Mouse (Mus musculus) adrenal gland, postnatal 14 days (tissue): ENCODE results near the gene H2-D1. TPM values are rescaled to one million over a fixed set of nuclear protein-coding genes. Genes with fewer than 3 reads are reported as not detected.
"Not testable (repeated sequence)": the region's sequence is repeated elsewhere in the genome, so short reads cannot be mapped to it uniquely, and the experiment has no call there.

Experiments used
- DNase-seq: peaks from one replicate; pipeline ENCODE4 v3.0.0; 2021; ENCODE audit warnings: mixed read lengths
- long read RNA-seq, 2 experiments: library from polyadenylated mRNA; stranded (forward); transcript quantifications; one replicate each; pipeline ENCODE4 v2.0.0; 2021
- total RNA-seq: library from RNA; stranded (reverse); gene quantifications from 2 replicates; pipeline ENCODE4 v1.2.3, GENCODE M21; 2021

H2-D1 gene
- 93.3 and 154 TPM in 2 replicates for total RNA-seq
- long read RNA-seq, experiment 1, transcript H2-D1-202 (8 exons, 2,102 nt) = major isoform, 286 of 396 reads
- long read RNA-seq, experiment 1, partial matches to known transcripts = 56 of 396 reads
- long read RNA-seq, experiment 1, other reads (novel, unspliced or antisense) = 54 of 396 reads
- long read RNA-seq, experiment 2, transcript H2-D1-202 (8 exons, 2,102 nt) = major isoform, 228 of 304 reads
- long read RNA-seq, experiment 2, partial matches to known transcripts = 29 of 304 reads
- long read RNA-seq, experiment 2, other reads (novel, unspliced or antisense) = 47 of 304 reads

DNA sequence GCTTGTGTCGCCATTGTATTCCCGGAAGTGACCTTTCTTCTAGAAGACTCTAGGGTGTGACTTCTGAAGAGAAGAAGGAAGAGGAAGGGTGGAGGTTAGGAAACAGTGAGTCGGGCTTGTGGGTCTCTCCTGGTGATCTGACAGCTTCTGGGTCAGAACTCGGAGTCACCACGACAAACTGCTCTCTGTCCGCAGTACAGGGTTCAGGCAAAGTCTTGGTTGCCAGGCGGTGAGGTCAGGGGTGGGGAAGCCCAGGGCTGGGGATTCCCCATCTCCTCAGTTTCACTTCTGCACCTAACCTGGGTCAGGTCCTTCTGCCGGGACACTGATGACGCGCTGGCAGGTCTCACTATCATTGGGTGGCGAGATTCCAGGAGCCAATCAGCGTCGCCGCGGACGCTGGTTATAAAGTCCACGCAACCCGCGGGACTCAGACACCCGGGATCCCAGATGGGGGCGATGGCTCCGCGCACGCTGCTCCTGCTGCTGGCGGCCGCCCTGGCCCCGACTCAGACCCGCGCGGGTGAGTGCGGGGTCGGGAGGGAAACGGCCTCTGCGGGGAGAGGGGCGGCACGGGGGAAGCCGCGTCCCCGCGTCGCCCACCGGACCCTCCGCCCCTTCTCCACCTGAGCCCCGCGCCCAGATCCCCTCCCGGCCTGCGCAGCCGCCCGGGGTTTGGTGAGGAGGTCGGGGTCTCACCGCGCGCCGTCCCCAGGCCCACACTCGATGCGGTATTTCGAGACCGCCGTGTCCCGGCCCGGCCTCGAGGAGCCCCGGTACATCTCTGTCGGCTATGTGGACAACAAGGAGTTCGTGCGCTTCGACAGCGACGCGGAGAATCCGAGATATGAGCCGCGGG, at the start of gene H2-D1:
H2-D1 (plus strand) TSS at position 67 of the 859 bp plus-strand sequence.
- peak; percentile 100 for DNase-seq

DNA sequence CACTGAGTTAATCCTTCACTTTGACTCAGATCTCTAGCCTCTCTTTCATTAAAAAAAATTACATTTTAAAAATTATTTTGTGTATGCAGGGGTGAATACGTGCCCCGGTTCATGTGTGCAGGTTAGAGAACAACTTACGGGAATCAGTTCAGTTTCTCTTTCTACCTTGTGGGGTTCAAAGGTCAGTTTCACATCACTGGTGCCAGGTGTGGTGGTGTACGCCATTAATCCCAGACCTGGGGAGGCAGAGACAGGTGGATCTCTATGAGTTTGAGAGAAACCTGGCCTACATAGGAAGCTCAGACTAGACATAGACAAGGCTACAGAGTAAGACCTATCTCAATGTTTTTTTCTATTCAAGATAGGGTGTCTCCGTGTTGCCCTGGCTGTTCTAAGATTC, 49.5 kb upstream of the H2-D1 start:
- DNase-seq = no peak

DNA sequence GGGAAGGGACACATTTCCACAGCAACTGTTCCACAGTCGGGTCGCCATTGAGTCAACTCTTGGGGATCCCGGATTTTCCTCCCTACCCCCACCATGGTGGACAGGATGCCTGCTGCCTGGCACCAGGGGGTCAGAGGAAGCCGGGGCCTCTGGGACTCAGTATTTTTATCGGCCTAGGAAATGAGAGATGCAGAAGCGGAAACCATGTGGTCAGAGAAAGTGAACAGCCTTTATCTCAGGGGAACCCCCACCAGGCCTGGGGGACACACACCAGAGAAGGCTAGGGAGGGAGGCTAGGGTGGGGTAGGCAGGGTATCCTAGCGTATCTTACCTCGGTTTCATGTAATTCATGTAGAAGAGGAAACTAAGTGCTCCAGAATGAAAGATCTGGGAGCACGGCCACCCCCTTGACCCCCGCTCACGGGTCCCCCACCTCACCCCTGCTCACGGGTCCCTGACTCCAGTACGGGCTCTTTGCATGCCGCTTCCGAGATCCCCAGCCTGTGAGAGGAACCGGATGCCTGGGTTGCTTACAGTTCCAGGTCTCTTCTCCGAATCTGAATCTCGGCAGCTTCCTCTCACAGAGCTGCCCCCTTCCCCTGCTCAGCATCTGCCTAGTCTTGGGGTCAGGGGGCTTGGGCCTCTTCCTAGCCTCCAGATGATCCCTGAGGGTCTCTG, 43.9 kb upstream of the H2-D1 start:
- DNase-seq = peak; percentile 71

DNA sequence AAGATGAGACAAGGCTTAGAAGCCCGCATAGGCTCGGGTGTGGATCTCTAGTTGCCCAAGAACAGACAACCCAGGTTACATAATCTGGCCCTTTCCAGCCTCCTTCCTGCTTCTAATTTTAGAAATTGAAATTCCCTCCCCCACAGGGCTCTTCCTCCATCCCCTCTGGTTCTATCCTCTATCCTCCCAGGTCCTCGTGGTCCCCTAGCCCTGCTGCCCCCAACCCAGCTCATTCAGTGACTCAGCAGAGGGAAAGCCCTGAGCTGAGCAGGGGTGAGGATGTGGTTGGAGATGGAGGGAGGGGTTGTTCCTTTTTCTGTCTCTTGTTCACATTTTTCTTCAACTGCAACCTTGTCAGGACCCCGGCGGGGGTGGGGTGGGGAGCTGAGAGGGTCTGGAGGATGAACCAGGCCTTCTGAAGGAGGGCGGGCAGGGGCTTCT, 42.9 kb upstream of the H2-D1 start:
- no peak for DNase-seq

DNA sequence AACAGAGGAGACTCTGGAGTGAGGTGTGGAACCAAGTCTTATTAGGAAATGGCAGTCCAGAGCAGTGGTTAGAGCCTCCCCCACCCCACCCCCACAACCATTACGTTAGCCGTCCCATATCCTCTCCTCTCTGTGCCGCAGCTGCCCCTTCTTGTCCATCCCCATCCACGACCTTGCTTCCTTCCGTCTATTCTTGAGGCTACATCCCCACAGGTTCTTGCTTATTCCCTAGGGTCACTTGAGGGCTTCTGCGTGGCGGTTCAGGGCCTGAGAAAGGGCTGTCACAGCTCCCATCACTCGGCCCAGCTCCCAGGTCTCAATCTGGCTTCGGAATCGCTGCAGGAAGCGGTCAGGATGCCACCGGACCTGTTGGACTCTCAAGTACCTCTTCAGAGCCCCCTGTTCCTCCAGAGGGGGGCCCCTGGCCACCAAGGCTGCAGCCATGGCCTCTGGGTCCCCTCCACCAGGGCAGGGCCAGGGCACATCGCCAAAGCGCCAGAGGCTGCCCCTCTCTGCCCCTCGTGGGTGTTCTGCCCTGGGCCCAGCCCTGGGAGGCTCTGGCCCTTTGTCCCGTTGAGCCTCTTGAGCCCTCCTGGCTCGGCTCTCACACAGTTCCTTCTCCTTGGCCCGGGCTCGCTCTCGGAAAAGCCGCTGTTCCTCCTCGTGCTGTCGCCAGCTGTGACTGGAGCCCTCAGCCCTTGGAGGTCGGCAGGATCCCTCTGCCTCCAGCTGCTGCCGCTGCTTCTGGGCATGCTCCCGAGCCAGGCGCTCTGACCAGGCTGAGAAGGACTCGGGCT, 42.2 kb upstream of the H2-D1 start, which contains the start of gene Gm16181:
Gm16181 (plus strand) TSS at position 679 of the 797 bp plus-strand sequence.
- no peak for DNase-seq

DNA sequence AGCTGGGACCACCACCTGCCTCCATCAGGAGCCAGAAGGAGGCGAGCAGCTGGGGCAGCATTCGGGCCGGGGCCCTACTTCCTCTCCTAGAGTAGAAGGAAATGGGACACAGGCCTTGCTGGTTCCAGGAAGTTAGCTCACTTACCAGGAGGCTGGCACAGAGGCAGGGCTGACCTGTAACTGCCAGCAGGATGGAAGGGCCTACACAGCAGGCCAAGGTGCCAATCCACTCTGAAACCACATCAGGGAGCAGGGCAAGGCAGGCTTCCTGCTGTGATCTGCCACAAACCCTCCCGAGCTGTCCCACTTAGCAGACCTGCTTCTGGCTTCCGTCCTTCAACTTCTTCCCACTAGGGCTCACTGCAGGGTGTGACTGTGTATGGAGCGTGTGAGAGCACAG, 40.2 kb upstream of the H2-D1 start:
- no peak for DNase-seq

DNA sequence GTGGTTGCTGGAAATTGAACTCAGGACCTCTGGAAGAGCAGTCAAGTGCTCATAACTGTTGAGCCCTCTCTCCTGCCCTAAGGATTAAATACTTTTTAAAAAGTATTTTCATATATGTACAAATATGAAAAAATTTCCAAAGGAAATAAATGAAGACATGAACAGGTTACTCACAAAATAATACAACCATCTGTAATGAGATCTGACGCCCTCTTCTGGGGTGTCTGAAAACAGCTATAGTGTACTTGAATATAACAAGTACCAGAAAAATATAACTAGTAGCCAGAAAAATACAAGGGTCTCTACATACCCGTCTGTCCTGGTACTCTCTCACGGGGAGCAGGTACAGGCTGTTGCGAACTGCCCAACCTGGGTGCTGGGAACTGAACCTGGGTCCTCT, 37.9 kb upstream of the H2-D1 start:
- no peak for DNase-seq

DNA sequence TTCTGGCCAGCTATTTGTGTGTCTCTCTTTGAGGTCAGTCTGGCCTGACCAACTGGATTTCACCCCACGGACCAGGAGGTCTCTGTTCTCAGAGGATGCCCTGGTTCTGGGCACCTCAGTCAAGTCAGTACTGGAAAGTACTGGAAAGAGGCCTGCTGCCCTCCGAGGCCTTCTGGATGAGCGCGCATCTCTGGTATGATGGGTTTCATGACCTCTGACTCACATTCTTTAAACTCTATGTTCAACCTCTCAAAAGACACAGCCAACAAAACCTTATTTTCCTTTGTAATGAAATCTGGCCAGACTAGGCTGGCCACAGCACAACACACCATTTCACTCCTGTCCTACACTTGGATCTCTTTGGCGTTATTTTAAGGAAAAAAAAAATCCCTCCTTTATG, 37.1 kb upstream of the H2-D1 start:
- no peak for DNase-seq

DNA sequence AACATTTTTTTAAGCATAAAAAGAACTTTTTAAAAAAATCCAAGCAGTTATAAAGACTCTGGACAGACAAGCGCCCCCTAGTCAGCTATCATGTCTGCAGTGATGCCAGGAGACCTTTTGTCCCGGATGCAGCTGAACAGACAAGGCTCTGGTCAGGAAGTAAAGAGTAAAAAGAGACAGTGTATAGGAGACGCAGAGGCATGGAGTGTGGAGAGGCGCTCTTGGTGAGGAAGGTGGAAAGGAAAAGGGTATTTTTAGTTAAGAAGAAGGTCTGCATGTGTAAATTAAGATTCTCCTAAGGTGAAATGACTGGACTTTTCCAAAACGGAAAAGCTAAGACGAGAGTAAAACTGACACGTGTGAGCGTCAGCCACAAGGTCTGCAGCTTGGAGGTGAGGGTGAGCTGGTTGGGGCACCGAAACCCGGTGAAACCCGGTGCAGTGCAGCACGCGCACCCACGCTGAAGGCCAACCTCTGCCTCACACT, 35.9 kb upstream of the H2-D1 start:
- peak; percentile 53 for DNase-seq

DNA sequence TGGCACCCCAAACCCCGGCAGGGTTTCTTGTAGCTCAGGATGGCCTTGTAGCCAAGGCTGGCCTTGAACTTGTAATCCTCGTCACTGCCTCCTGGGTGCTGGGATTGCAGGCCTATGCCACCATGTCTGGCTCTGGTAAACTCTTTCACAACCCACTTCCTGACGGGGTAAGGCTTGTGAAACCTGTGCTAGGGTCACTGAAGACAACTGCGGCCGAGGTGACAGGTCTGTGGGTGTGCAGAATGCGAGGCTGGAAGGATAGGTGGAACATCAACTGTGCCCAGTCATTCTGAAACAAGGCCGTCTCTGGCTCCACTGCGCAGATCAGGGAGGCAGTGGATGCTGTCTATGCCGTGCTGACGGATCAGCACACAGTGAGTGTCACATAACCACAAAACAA, 31.5 kb upstream of the H2-D1 start:
- peak; percentile 57 for DNase-seq

DNA sequence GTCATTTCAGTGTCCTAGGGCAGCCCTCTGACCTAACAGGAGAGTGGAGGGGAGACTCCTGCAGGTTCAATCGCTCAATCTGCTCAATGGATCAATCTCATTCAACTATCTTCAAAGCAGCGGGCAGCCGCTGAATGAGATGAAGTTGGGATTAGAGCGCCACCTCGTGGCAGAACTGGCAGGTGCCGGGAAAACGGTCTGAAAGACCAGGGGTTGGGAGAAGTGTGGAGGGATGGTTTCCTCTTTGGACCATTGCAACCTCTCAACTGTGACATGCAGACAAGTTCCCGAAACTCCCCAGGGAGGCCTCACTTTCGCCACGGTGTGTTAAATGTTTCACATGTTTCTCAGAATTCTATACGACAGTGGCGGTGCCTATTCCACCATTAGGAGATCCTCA, 30.5 kb upstream of the H2-D1 start:
- DNase-seq = peak; percentile 93

DNA sequence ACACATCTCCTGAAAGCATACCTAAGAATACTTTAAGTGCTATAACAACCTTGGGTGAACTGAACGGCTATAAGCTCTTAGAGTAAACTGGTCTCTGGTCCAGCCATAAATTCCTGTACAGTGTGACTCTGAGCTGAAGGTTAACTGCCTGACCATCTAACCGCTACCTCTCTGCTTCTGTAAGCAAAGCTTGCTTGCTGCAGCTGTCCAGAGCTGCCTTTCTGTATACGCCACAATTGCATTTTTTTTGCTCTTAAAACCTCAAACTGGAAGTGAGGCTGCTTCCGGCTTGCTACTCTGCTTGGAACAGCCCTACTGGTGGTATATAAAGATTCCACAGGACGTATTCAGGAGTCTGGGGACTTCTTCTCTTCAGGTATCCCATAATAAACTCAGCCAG, 29.9 kb upstream of the H2-D1 start:
- no peak for DNase-seq

DNA sequence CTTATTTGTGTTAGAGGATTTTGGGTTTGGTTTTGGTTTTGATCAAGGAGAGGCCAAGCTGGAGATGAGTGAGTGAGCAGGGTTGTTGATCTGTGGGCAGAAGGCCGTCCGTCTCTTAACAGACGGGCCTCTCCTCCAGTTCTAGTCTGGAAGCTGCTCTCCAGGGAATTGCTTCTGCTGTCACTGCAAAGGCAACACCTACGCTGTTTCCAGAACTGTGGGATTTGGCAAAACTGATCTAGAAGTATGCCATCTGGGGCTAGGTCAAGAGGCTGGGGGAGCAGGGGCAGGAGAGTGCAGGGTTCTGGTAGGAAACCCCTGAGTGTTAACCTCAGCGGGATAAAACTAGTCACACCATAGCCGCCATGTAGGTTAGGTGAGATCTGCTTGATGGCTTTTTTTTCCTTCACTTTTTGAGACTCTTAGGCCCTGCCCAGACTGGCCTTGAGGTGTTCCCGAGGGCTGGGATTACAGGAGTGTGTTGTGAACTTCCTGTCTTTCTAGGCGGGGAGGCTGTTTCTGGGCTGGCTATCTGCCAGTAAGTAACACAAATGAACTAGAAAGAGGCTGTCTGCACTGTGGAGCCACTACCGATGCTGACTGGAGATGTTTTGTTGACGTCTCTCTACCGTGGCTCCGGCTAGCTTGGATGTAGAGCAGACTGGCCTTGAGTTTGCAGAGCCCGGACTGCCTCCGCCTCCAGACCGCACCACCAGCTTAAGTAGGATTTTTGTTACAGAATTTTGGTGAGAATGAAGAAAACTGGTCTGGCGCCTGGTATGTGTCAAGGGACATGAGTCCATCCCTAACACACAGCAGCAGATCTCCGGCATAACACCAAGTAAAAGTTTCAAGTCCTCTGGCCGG, 29.2 kb upstream of the H2-D1 start, which contains the start of gene Atp6v1g2:
Atp6v1g2 (plus strand) TSS at position 547 of the 867 bp plus-strand sequence.
- peak; percentile 53 for DNase-seq

DNA sequence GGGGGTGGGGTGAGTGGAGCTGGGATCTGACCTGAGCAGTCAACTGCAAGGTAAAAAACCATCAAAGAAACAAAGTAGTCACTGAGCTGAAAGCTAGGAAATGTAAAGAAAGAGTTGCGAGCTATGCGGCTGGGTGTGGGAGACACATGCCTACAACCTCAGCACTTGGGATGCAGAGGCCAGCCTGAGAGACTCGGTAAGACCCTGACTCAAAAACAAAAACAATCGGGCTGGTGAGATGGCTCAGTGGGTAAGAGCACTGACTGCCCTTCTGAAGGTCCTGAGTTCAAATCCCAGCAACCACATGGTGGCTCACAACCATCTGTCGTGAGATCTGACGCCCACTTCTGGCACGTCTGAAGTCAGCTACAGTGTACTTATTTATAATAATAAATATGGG, 28.4 kb upstream of the H2-D1 start:
- not testable (repeated sequence) for DNase-seq

DNA sequence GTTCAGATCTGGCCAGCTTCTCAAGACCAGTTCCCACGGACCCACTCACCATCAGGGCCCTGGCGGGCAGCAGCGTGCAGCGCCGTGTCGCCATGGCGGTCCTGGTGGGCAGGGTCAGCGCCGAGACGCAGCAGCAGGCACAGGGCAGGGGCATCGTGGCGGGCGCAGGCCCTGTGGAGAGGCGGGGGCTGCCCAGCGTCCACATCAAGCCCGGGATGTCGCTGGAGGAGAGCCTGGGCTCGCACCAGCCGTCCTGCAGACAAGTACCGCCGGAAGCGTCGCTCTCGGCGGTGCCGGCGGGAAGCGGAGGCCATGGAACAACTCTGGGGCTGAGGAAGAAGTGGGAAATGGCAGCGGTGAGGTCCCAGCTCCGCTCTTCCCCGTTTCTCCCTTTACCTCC, 27.6 kb upstream of the H2-D1 start:
- peak; percentile 67 for DNase-seq

DNA sequence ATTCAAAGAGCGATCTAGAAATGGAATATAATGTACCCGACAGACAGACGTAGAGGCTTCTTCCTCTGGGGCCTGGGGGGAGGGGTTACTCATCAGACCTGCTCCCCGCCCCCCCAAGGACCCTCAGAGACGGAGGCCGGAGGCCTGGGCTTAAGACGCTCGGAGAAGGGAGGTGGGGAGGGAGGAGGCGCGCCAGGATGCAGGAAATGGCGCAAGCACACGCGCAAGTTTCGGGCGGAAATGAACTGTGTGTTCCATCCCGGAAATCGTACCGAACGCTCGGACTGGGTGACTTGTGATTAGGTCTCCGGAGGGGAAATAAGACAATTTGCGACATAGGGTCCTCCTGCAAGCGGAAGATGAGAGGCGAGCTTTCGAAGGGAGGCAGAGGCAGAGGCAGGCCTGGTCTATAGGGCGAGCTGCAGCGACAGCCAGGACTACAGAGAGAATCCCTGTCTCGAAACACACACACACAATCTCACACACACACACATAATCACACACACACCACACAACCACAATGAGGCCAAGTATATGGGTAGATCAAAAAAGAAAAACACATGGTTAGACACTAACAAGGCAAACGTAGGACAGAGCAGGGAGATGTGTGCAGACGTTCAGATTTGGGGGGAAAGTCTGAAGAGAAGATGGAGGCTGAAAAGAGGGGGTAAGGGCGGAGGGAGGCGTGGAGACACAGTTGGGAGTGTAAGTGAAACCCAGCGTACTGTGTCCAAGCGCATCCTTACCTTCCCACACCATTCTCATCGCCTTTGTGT, 26.7 kb upstream of the H2-D1 start, which contains the start of gene Nfkbil1:
Nfkbil1 (minus strand) TSS at position 179 of the 776 bp plus-strand sequence.
- peak; percentile 95 for DNase-seq

DNA sequence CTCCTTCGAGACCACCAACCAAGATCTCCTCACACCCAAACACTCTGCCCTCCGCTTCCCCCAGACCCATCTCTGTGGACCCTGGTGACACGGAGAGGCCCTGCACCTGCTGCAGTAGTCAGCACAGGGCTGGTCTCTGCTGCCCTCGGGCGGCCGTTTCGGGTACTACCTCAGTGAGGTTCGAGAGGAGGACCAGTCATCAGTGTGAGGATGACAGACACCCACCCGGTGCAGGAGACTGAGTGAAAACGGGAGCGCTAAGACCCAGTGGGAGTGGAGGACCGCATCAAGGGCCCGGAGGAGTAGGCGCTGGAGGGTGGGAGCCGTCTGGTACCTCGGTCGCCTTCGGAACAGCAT, 26.2 kb upstream of the H2-D1 start:
- peak; percentile 98 for DNase-seq

DNA sequence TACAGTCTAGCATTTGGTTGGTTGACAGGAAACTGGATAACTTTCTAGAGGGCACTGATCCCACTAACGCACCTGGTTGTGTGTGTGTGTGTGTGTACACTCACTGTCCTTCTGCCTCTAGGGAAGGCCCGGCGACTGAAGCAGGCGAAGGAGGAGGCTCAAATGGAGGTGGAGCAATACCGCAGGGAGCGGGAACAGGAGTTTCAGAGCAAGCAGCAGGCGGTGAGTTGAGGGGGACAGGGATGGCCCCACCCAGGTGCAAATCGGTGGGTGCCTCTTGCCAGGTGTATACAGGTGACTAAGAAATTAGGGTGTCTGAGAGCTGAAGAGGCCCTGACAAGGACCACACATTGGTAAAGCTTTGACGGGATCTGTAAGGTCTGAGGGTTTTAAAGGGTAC, 25.5 kb upstream of the H2-D1 start:
- DNase-seq = no peak

DNA sequence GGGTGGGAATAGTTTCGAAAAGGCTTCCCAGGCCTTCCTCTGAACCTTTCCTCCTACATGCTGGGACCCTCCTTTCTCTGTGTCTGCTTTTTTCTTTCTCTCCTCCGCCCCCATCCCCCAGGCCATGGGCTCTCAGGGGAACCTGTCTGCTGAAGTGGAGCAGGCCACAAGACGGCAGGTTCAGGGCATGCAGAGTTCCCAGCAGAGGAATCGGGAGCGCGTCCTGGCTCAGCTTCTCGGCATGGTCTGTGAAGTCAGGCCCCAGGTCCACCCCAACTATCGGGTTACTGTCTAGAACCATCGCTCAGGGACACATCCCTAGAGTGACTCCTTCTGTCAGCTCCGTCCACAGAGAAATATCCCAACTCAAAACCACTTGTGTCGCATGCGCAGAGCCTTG, 25.0 kb upstream of the H2-D1 start:
- no peak for DNase-seq

DNA sequence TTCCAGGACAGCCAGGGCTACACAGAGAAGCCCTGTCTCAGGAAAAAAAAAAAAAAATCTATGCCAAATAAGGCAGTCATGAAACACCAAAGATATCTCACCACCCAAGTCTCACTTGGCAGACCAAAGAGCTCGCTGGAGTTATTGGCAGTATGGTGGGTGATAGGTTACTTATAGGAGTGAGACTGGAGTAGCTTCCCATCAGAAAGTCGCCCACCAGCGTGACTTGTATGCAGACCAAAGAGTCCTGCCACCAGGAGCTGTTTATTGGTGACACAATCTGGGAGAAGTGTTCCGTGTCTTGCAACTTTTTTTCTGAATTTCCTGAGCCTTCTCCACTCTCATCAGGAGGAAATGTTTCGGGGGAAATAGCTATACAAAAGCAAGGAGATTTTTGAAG, 22.8 kb upstream of the H2-D1 start:
- DNase-seq = no peak
